Mouse (Mus musculus) lung, embryonic 15.5 days (tissue): ENCODE measurements at regions not wholly inside any gene's neighbourhood (a gene's known extent, or its start where the extent isn't known, plus 50 kb on each side); places are given as distances from the start of the nearest gene placed in this dataset.

ENCODE experiments used
- ATAC-seq: fragments of 200-750 bp; cut with Nextera tagmentation; 2 replicates; pipeline ENCODE4 v1.8.0; 2017; ENCODE audit warnings: moderate number of reproducible peaks, borderline replicate concordance; ENCODE audit not compliant: low FRiP score, low TSS enrichment; ENCODE audit errors: extremely low read depth
- H3K27ac ChIP-seq: fragments of 300-500 bp; sonication (generic); 2 replicates; pipeline ENCODE4 v1.5.1; 2015; ENCODE audit warnings: moderate library complexity, mild to moderate bottlenecking, inconsistent platforms
- H3K27me3 ChIP-seq: fragments of 300-500 bp; sonication (generic); 2 replicates; pipeline ENCODE4 v1.6.1; 2015; ENCODE audit warnings: inconsistent platforms
- H3K36me3 ChIP-seq: fragments of 300-500 bp; sonication (generic); 2 replicates; pipeline ENCODE4 v1.6.1; 2015; ENCODE audit warnings: inconsistent platforms
- H3K4me1 ChIP-seq: fragments of 300-500 bp; sonication (generic); 2 replicates; pipeline ENCODE4 v1.6.1; 2015; ENCODE audit warnings: inconsistent platforms
- H3K4me2 ChIP-seq: fragments of 300-500 bp; sonication (generic); 2 replicates; pipeline ENCODE4 v1.6.1; 2015; ENCODE audit warnings: inconsistent platforms, mild to moderate bottlenecking, moderate library complexity
- H3K4me3 ChIP-seq: fragments of 300-500 bp; sonication (generic); 2 replicates; pipeline ENCODE4 v1.5.1; 2015; ENCODE audit warnings: mild to moderate bottlenecking, inconsistent platforms
- H3K9ac ChIP-seq: fragments of 300-500 bp; sonication (generic); 2 replicates; pipeline ENCODE4 v1.6.1; 2015; ENCODE audit warnings: inconsistent platforms
- H3K9me3 ChIP-seq: fragments of 300-500 bp; sonication (generic); 2 replicates; pipeline ENCODE4 v1.6.1; 2016; ENCODE audit warnings: inconsistent platforms
- WGBS: fragments of 180-500 bp; shearing (Covaris S2); methylation state at CpG from one replicate; pipeline ENCODE4 v1.1.7; 2015; 5-methylcytosine and 5-hydroxymethylcytosine counted together

DNA sequence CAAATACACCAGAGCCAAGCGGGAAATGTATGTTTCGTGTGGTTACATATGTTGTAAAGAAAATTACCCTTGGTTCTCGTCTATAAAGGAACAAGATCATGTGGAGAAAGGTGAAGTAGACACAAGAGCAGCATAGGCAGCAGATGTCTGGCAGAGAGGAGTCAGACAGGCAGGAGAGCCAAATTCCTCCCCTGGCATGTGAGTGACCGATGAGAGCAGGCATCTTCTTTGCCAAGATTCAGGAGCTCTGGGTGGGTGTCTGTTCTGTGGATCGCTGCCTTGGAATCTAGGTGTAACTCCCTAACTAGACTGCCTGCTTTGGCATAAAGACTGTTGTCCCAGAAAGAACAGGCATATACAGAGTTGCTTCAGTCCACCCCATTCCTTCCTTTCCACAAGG lies 275.1 kb upstream of the Col8a1 start:
- ATAC-seq = no peak
- 75% methylated on average over 5 of the region's 5 CpGs for WGBS
- no peak overlapping the region for H3K4me3 ChIP-seq
- H3K4me1 ChIP-seq = no peaks in the 10 kb centered on the region
- no peak overlapping the region for H3K9ac ChIP-seq
- H3K27ac ChIP-seq = no peak overlapping the region
- no peaks in the 10 kb centered on the region for H3K36me3 ChIP-seq
- H3K4me2 ChIP-seq = no peak overlapping the region
- no peaks in the 10 kb centered on the region for H3K9me3 ChIP-seq
- no peaks in the 10 kb centered on the region for H3K27me3 ChIP-seq

DNA sequence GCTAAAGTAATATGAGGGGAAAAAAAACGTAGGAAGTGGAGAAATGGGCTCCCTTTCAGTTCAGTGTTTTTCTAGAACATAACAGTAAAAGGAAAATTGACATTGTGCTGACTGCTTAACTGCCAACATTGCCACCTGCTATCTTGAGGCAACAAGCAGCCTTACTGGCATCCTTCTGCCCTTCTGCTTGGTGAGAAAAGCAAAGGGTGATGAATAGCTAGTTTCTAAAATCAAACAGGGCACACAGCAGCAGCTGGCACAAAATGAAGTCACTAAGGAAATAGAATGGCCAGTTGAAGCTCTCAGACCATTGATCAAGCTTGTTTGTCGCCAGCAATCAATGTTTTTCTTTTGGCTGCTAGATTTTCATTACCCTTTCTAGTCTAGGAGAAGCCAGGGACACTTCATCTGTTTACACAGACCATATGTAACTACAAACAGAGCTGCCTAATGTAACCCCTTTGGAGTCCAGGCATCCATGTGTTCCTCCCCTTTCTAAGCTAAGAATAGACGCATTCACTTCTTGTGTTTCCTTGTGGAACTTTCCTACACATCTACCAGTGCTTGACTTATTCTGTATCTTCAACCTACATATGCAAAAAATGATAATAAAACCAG lies 314.2 kb upstream of the Col8a1 start:
- no peak overlapping the region for H3K27ac ChIP-seq
- no peaks in the 10 kb centered on the region for H3K4me1 ChIP-seq
- WGBS = 49% methylated on average over 3 of the region's 3 CpGs
- H3K27me3 ChIP-seq = no peaks in the 10 kb centered on the region
- no peaks in the 10 kb centered on the region for H3K36me3 ChIP-seq
- no peak overlapping the region for H3K4me3 ChIP-seq
- no peaks in the 10 kb centered on the region for H3K9me3 ChIP-seq
- H3K9ac ChIP-seq = no peak overlapping the region
- no peak for ATAC-seq
- H3K4me2 ChIP-seq = no peak overlapping the region

DNA sequence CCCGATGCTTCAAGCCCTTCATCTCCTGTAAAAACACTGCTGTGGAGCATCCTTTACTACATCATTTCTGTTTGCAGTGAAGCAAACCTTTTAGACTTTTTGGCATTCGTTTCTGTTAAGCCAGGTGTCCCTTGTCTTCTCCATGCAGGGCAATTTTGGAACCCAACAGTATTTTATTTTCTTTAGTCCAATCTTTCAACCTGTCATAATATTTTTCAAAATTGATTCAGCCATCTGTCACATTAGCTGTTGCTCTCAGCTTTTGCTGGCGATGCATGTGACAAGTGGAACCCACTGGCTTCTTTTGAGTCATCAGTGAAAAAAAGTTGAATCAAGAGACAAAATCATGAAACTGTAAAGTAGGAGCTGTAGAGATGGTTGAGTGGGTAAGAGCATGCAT lies 317.9 kb upstream of the Col8a1 start:
- no peak for ATAC-seq
- Histone ChIP-seq H3K4me1 (no peaks in the 10 kb centered on the region), H3K27me3 (no peaks in the 10 kb centered on the region), H3K36me3 (no peaks in the 10 kb centered on the region), H3K9ac (no peak overlapping the region), H3K4me3 (no peak overlapping the region), H3K4me2 (no peak overlapping the region), H3K9me3 (no peaks in the 10 kb centered on the region), H3K27ac (no peak overlapping the region)
- 77% methylated on average over 3 of the region's 3 CpGs for WGBS

DNA sequence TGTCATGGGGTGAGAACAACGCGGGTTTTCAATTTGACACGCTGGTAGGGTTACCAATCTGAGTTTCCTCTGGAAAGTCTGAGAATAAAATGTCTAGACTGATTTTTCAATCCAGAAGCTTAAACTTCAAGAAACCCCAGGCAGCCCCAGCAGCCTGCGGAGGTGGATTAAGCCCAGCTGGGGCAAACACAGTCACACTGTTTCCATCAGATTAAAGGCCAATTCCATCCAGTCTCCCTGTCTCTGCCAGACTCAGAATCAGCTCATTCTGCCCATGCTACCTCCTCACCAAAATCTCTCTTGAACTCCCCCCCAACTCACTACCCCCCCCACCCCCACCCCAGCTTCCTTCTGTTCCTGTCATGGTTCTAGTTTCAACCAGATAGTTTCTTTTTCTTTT lies 307.9 kb upstream of the Dcbld2 start:
- Histone ChIP-seq H3K36me3 (no peaks in the 10 kb centered on the region), H3K9ac (no peak overlapping the region), H3K9me3 (no peaks in the 10 kb centered on the region), H3K27ac (no peak overlapping the region), H3K4me2 (no peak overlapping the region), H3K4me3 (no peak overlapping the region), H3K4me1 (no peaks in the 10 kb centered on the region), H3K27me3 (no peaks in the 10 kb centered on the region)
- ATAC-seq = no peak
- 72% methylated on average over 4 of the region's 4 CpGs for WGBS

DNA sequence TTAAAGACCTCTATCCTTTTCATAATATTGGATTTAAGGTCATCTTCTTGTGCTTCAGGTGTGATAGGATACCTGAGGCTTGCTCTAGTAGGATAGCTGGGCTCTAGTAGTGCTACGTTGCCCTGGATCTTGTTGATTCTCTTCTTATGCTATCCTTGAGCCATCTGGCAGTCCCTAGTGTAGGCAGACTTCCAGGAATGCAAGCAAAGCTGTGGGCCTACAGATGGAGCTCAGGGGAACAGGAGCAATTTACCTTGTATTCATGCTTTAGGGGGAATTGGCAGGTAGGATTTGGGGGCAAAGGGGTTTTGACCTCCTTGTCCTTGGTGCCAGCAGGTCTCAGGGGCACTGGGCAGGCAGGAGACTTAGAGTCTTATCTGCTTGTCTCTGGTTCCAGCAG lies 297.8 kb upstream of the Dcbld2 start:
- no peaks in the 10 kb centered on the region for H3K4me1 ChIP-seq
- WGBS = 79% methylated on average over 1 of the region's 1 CpGs

DNA sequence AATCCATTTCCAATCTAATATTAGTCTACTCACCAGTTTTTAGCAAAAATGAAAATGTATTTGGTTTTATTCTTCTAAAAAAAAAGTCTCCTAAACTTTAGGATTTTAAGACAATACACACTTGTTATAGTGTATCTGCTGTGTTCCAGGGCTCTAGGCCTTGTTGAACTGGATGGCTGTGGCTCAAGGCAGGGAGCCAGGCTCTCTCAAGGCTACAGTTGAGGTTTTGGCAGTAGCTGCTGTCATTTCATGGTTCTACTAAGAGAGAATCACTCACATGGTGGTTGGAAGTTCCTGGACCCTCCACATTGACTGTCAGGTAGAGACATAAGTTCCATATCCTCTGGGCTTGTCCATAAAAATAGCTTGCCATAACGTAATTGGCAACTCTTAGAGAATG lies 282.2 kb upstream of the Dcbld2 start:
- 68% methylated on average over 1 of the region's 1 CpGs for WGBS
- H3K27me3 ChIP-seq = no peaks in the 10 kb centered on the region

More for the DNA sequence above, 297.8 kb upstream of the Dcbld2 start:
- no peak overlapping the region for H3K4me3 ChIP-seq
- H3K27ac ChIP-seq = no peak overlapping the region
- H3K9me3 ChIP-seq = no peaks in the 10 kb centered on the region
- H3K9ac ChIP-seq = no peak overlapping the region
- no peak for ATAC-seq
- H3K27me3 ChIP-seq = no peaks in the 10 kb centered on the region
- H3K36me3 ChIP-seq = no peaks in the 10 kb centered on the region
- H3K4me2 ChIP-seq = no peak overlapping the region

DNA sequence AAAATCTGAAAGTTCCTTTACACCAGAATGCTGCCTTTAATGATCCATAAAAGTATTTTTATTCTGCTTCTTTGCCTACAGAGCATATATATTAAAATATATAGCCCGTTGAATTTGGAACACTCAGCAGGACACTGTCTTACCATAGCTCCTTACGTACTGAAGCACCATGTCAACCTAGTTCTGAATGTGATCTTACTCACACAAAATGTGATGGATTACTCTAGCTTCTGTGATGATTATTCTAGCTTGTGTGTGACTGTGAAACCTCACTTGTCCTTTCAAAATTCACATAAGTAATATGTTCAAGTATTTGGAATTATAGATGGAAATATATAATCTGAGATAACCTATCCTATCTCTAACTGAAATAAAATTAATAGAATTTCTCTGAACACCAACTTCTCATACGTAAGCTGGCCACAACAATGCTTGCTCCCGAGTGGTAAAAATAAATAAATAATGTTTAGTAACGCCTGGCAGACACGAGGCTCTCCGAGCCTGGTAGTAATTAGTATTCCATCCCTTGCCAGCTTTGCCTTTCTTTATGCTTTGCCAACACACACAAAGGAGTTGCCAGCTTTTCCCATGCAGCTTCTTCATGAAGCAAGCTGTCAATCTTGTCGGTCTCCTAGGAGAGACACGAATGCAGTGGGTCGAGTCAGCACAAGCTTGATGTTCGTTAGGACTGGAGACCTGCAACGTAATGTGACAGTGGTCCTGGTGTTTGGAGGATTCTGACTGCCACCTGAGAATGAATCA lies 271.9 kb upstream of the Dcbld2 start:
- Histone ChIP-seq H3K9me3 (no peaks in the 10 kb centered on the region), H3K27ac (no peak overlapping the region), H3K36me3 (no peaks in the 10 kb centered on the region), H3K4me1 (no peaks in the 10 kb centered on the region), H3K4me3 (no peak overlapping the region), H3K4me2 (no peak overlapping the region), H3K9ac (no peak overlapping the region), H3K27me3 (no peaks in the 10 kb centered on the region)
- WGBS = 67% methylated on average over 12 of the region's 12 CpGs
- no peak for ATAC-seq

More for the DNA sequence above, 282.2 kb upstream of the Dcbld2 start:
- no peak for ATAC-seq
- no peak overlapping the region for H3K4me3 ChIP-seq
- H3K36me3 ChIP-seq = no peaks in the 10 kb centered on the region
- H3K9me3 ChIP-seq = no peaks in the 10 kb centered on the region
- H3K9ac ChIP-seq = no peak overlapping the region
- H3K27ac ChIP-seq = no peak overlapping the region
- no peak overlapping the region for H3K4me2 ChIP-seq
- no peaks in the 10 kb centered on the region for H3K4me1 ChIP-seq

DNA sequence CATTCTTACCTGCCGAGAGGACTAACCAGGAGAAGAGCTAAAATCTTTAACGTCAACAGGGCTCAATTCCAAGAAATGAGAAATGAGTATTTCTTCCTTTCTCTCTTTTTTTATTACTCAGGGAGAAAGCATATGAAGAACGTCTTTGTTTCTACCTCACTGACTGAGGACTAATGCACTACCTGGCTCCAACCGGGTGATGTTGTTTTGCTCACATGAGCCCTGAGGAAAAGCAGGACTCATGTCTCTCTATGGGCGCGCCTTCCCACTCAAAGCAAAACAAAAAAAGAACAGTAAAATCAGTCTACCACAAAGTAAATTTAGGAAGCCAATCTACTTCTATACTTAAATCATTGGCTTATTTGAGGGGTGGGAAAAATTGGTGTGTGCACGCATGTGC lies 271.3 kb upstream of the Dcbld2 start:
- Histone ChIP-seq H3K4me3 (no peak overlapping the region), H3K27me3 (no peaks in the 10 kb centered on the region), H3K27ac (no peak overlapping the region), H3K4me2 (no peak overlapping the region), H3K9ac (no peak overlapping the region), H3K4me1 (no peaks in the 10 kb centered on the region), H3K36me3 (no peaks in the 10 kb centered on the region), H3K9me3 (no peaks in the 10 kb centered on the region)
- ATAC-seq = no peak
- WGBS = 82% methylated on average over 7 of the region's 7 CpGs

DNA sequence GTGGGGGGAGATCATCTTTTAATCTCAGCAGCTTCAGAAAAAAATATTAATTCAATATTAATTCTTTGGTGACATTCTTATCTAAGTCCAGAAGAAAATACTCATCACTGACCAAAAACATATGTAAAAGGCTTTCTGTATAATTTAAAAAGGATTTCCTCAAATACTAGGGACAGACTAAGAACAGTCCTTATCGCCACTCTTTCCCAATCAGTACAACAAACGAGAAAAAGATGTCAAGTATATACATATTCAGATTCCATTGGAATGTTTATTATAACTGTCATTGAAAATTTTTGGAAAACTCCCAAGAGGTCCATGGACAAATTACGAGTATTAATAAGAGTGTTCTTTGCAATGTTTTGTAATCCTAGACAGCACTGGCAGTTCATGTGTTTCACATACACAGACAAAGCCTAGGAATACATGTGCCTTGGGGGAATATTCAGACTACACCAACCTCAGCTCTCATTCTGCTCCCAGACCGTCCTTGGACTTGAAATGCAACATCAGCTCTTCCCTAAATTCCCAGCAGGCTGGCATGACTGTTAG lies 270.4 kb upstream of the Dcbld2 start:
- Histone ChIP-seq H3K4me3 (no peak overlapping the region), H3K27ac (no peak overlapping the region), H3K4me1 (no peaks in the 10 kb centered on the region), H3K36me3 (no peaks in the 10 kb centered on the region), H3K27me3 (no peaks in the 10 kb centered on the region), H3K9ac (no peak overlapping the region), H3K9me3 (no peaks in the 10 kb centered on the region), H3K4me2 (no peak overlapping the region)
- peak; percentile 87; the same call in 1 of the 2 replicates for ATAC-seq
- 36% methylated on average over 4 of the region's 4 CpGs for WGBS

DNA sequence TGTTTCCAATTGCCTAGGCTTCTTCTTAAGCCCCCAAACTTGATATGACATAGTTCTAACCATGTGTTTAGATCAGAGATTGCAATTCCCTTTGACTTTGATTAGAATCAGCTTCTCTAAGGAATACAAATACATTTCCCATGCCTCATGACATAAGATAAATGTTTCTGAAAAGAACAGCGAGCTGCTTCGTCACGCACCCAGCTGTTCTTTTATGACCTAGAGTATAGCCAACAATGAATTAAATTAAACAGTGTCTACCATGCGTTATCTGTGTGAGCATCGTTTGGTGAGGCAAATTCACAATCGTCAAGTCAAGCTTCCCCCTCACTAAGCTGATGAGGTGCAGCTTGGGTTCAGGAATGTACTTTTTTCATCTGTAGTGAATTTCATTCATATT lies 261.8 kb upstream of the Dcbld2 start:
- no peak overlapping the region for H3K9ac ChIP-seq
- H3K9me3 ChIP-seq = no peaks in the 10 kb centered on the region
- 53% methylated on average over 6 of the region's 6 CpGs for WGBS
- no peaks in the 10 kb centered on the region for H3K4me1 ChIP-seq
- H3K27me3 ChIP-seq = no peaks in the 10 kb centered on the region
- H3K36me3 ChIP-seq = no peaks in the 10 kb centered on the region
- H3K27ac ChIP-seq = no peak overlapping the region
- no peak overlapping the region for H3K4me2 ChIP-seq
- no peak for ATAC-seq
- no peak overlapping the region for H3K4me3 ChIP-seq

DNA sequence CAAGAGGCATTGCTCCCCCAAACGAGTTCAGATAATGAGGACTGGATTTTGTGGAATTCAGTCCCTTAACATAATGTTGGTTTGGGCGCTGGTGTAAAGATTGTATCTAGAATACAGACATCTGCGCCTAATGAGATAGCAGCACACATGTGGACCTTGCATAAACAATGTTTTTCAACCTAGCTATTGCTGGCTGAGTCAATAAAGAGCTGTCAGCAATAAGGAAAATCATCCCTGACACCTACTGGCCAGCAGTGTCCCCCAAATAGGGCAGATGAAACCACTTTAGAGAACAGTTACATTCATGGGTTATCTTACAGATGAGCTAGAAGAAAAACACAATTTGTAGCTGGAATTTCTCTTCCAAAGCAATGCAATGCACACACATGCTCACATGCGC lies 252.7 kb upstream of the Dcbld2 start:
- Histone ChIP-seq H3K9ac (no peak overlapping the region), H3K4me2 (no peak overlapping the region), H3K4me3 (no peak overlapping the region), H3K9me3 (no peaks in the 10 kb centered on the region), H3K4me1 (no peaks in the 10 kb centered on the region), H3K27ac (no peak overlapping the region), H3K36me3 (no peaks in the 10 kb centered on the region), H3K27me3 (no peaks in the 10 kb centered on the region)
- WGBS = 35% methylated on average over 4 of the region's 4 CpGs
- no peak for ATAC-seq

DNA sequence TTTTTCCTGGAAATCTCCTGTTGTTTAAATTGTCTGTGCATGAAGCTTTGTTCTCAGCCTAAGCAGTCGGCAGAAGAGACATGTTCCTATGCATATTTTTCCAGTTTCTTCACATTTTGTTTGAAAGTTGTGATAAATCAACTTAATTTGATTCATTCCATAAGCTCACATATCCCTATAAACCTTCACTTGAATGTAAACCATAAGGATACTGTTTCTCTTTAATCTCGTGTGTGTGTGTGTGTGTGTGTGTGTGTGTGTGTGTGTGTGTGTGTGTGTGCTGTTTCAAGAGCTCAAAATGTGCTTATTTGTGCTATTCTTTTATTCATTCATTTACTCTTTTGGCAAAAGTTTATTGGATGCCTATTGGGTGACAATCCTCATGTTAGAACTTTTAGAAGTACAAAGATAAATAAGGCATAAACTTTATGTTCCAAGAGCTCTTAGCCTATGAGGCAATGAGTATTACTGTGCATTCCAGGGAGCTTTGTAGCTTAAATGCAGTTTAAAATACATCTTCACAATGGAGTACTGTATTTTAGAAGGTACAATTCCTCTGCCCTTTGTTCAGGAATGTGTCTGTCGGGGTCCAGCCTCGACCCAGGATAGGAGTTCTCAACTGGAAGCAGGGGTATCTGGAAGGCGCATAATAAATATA lies 229.4 kb upstream of the Dcbld2 start:
- Histone ChIP-seq H3K9ac (no peak overlapping the region), H3K4me1 (no peaks in the 10 kb centered on the region), H3K4me3 (no peak overlapping the region), H3K27me3 (no peaks in the 10 kb centered on the region), H3K36me3 (no peaks in the 10 kb centered on the region), H3K4me2 (no peak overlapping the region), H3K27ac (no peak overlapping the region), H3K9me3 (no peaks in the 10 kb centered on the region)
- ATAC-seq = no peak
- 44% methylated on average over 5 of the region's 5 CpGs for WGBS
